Mouse (Mus musculus) heart, adult 2 months (tissue): Measurements from ENCODE around the gene Mcfd2.

Source experiments
- CTCF ChIP-seq: fragments of 200-600 bp; IDR thresholded peaks from 2 replicates; pipeline ENCODE4 v1.8.1; 2022; ENCODE audit warnings: antibody characterized with exemption, mild to moderate bottlenecking, moderate library complexity
- EP300 ChIP-seq: fragments of 200-500 bp; IDR thresholded peaks from 2 replicates; pipeline ENCODE4 v1.6.1; 2011; ENCODE audit warnings: low read depth, low read length, control low read depth; ENCODE audit not compliant: insufficient read depth

DNA sequence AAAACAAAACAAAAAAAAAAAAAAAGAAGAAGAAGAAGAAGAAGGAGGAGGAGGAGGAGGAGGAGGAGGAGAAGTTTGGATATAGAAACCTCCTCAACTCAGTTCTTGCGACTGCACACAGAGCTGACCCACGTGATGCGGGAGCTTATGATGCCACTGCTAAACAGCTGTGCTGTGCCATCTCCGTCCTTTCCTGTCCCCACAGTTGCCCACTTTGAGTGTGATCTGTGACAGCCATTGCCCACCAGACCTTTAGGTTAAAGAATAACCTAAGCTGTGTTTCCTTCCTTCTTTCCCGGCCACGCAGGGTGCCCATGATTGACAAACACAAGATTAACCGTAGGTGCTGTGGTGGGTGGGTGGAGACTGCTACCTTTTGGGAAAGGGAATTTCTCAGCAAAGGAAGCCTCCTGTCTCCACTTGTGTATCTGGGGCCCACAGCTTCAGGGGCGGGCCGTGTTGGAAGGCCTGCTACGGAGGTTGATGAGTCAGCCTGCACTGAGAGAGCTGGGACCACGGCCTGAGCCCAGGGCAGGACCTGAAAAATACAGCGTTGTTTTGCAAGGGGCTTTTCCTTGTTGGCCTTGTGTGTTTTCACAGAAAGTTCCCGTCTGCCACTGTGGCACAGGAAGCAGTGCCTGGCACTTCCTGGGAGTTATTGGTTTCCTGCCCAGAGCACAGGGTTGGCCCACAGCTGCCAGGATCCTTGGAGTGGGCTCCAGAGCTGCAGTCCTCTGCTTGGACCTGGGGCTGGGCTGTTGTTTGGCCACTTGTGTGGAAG is 36.5 kb upstream of the Mcfd2 start:
- no peak for TF ChIP-seq CTCF
- no peak for TF ChIP-seq EP300
